Mouse (Mus musculus): Measurements from ENCODE around the gene Zfp354c. TPM values are rescaled to one million over a fixed set of nuclear protein-coding genes. Genes with fewer than 3 reads are reported as not detected.

Gene Zfp354c
- polyA plus RNA-seq (2014; fragmentation: Nextera tagmentation; extraction: Ambion mirVana), result 49.0 and 53.8 TPM in 2 replicates

- H3K9me3 ChIP-seq (ENCODE audit: control insufficient read depth, low read length), result no peaks in the 10 kb centered on the region
- DNase-seq (ENCODE audit: low spot score) (peak; percentile 90), ATAC-seq (ENCODE audit: insufficient read depth, low FRiP score, low TSS enrichment) (peak; percentile 97)
- WGBS, result under 1% methylated on average over 45 of the region's 45 CpGs
- peak within 1 kb of the TSS; percentile 87 for H3K4me3 ChIP-seq (ENCODE audit: low read depth, low read length)
- peak within 1 kb of the TSS; percentile 90 for H3K9ac ChIP-seq (ENCODE audit: low read length)
- H3K36me3 ChIP-seq (ENCODE audit: control insufficient read depth, insufficient read depth, low read length), result peaks cover 16% of the 10 kb centered on the region
- H3K4me1 ChIP-seq (ENCODE audit: control insufficient read depth, insufficient read depth, low read length), result peaks cover 6% of the 10 kb centered on the region; the same call in 1 of the 2 replicates
- peak within 1 kb of the TSS; percentile 75 for H3K4me2 ChIP-seq (ENCODE audit: low read depth)
- H3K27ac ChIP-seq (ENCODE audit: low read depth, low read length), result no peak within 1 kb of the TSS
- no peaks in the 10 kb centered on the region for H3K27me3 ChIP-seq (ENCODE audit: control insufficient read depth, insufficient read depth, low read length)
Observed at GRCm38 (mm10) chr11:50827010-50827953, at the start of gene Zfp354c. Zfp354c (minus strand) TSS chr11:50827724.

DNA sequence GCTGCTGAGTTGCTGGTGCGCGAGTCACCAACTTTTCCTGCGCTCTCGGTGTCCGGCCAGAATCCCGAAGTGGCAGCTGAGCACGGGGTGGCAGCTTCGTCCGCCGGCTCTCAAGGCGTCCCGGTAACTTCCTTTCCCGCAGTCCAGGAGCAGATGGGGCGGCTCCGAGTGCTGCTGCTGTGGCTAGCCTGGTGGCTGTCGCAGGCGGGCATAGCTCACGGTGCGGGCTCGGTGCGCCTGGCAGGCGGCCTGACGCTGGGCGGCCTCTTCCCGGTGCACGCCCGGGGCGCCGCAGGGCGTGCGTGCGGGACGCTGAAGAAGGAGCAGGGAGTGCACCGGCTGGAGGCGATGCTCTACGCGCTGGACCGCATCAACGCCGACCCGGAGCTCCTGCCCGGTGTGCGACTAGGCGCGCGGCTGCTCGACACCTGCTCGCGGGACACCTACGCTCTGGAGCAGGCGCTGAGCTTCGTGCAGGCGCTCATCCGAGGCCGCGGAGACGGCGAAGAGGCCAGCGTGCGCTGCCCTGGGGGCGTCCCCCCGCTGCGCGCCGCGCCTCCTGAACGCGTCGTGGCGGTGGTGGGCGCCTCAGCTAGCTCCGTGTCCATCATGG lies 23.6 kb upstream of the Zfp354c start:
- peak; percentile 50 for ATAC-seq (ENCODE audit: insufficient read depth, low FRiP score, low TSS enrichment)
- no peak overlapping the region for H3K27ac ChIP-seq (ENCODE audit: low read depth, low read length)

DNA sequence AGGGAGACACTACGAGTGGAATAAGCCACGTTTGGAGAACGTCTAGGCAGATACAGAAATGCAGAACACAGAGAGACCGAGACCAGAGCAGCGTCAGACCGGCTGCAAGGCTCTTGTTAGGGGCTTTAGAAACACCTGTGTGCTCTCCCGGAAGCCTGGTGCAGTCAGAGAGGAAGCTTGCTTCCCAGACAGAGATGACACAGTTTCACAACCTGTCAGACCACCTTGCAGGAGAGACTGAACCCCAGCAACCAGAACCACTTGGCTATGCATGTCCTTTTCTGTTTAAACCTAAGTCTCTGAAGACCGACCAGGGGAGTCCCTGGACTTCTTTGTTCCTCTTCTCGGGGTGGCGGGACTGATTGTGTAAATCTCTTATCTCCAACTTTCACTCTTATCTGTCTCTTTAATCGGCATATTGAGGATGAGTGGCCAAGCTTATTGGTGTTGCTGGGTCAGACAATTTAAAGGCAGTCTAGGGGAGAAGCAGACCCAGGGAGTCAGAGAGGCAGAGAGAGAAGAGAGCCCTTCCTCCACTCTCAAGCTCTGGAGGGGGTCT lies 22.7 kb upstream of the Zfp354c start, which contains the start of gene Grm6:
Gene Grm6 (plus strand): TSS at position 509 of the 559 bp plus-strand sequence.
- Histone ChIP-seq H3K27ac (ENCODE audit: low read depth, low read length) (no peak within 1 kb of the TSS), H3K4me1 (ENCODE audit: control insufficient read depth, insufficient read depth, low read length) (0 out of 2 replicates have a peak, but pooled peaks cover 2% of the 10 kb centered on the region), H3K36me3 (ENCODE audit: control insufficient read depth, insufficient read depth, low read length) (no peaks in the 10 kb centered on the region), H3K4me2 (ENCODE audit: low read depth) (peak within 1 kb of the TSS; percentile 52), H3K9me3 (ENCODE audit: control insufficient read depth, low read length) (no peaks in the 10 kb centered on the region), H3K4me3 (ENCODE audit: low read depth, low read length) (peak within 1 kb of the TSS; percentile 33), H3K9ac (ENCODE audit: low read length) (peak within 1 kb of the TSS; percentile 36), H3K27me3 (ENCODE audit: control insufficient read depth, insufficient read depth, low read length) (peaks cover 52% of the 10 kb centered on the region)
- ATAC-seq (ENCODE audit: insufficient read depth, low FRiP score, low TSS enrichment), result no peak
- DNase-seq (ENCODE audit: low spot score), result peak; percentile 12
- WGBS, result 4% methylated on average over 11 of the region's 11 CpGs

More for the DNA sequence above, 23.6 kb upstream of the Zfp354c start:
- Histone ChIP-seq H3K9ac (ENCODE audit: low read length) (peak overlapping the region; percentile 36), H3K36me3 (ENCODE audit: control insufficient read depth, insufficient read depth, low read length) (no peaks in the 10 kb centered on the region), H3K4me1 (ENCODE audit: control insufficient read depth, insufficient read depth, low read length) (0 out of 2 replicates have a peak, but pooled peaks cover 2% of the 10 kb centered on the region), H3K9me3 (ENCODE audit: control insufficient read depth, low read length) (no peaks in the 10 kb centered on the region), H3K4me3 (ENCODE audit: low read depth, low read length) (peak overlapping the region; percentile 33), H3K4me2 (ENCODE audit: low read depth) (peak overlapping the region; percentile 52), H3K27me3 (ENCODE audit: control insufficient read depth, insufficient read depth, low read length) (peaks cover 52% of the 10 kb centered on the region)
- under 1% methylated on average over 64 of the region's 72 CpGs for WGBS
- DNase-seq (ENCODE audit: low spot score), result peak; percentile 56

DNA sequence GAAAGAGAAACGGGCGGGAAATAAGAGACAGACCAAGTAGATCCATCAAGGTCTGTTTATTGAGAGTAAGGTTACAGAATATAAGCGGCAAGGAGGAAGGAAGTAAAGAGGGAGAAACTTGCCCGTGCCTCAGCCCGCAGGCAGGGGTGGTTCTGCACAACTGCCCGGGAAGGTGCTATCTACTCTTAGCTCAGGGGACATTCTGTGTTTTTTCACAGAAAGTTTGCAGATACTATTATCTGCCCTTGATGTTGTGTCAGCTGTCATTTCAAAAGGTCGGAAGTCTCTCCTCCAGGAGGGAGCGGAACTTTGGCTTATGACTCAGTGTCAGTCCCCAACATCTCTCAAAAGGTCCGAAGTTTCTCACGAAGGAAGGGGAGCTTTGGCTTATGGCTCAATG lies 21.8 kb upstream of the Zfp354c start:
- H3K27me3 ChIP-seq (ENCODE audit: control insufficient read depth, insufficient read depth, low read length), result peaks cover 52% of the 10 kb centered on the region
- no peaks in the 10 kb centered on the region for H3K9me3 ChIP-seq (ENCODE audit: control insufficient read depth, low read length)
- 9% methylated on average over 10 of the region's 10 CpGs for WGBS
- 0 out of 2 replicates have a peak, but pooled peaks cover 2% of the 10 kb centered on the region for H3K4me1 ChIP-seq (ENCODE audit: control insufficient read depth, insufficient read depth, low read length)
- no peak for DNase-seq (ENCODE audit: low spot score)
- H3K4me2 ChIP-seq (ENCODE audit: low read depth), result no peak overlapping the region
- H3K36me3 ChIP-seq (ENCODE audit: control insufficient read depth, insufficient read depth, low read length), result no peaks in the 10 kb centered on the region
- H3K27ac ChIP-seq (ENCODE audit: low read depth, low read length), result no peak overlapping the region
- H3K9ac ChIP-seq (ENCODE audit: low read length), result no peak overlapping the region
- ATAC-seq (ENCODE audit: insufficient read depth, low FRiP score, low TSS enrichment), result no peak
- no peak overlapping the region for H3K4me3 ChIP-seq (ENCODE audit: low read depth, low read length)

DNA sequence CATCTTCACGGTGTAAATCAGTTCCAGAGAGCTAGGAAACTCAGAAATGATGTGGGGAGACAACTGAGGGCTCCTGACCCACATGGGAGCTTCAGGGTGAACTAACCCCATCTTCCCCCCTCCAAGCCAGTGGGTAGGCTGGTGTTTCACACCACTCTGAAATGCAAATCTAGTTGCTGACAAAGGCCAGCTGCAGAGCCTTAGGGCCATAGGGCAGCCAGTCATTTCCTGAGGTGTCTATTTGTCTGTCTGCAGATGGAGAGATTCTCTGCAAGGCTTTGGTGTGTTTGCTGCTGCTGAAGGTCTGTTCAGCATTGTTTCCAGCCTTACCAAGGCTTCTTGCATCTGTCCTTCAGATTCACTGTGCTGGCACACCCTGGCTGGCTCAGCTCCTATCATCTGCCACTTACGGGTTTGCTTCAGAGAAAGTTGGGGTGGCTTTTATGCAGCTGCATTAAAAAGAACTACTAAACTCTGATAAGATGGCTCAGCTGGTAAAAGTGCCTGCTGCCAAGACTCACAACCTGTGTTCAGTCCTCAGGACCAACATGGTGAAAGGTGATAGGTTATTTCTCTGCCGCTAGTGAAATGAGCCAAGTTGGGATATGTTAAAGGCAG lies 21.1 kb upstream of the Zfp354c start:
- Histone ChIP-seq H3K9me3 (ENCODE audit: control insufficient read depth, low read length) (no peaks in the 10 kb centered on the region), H3K27me3 (ENCODE audit: control insufficient read depth, insufficient read depth, low read length) (peaks cover 52% of the 10 kb centered on the region)
- WGBS, result 35% methylated on average over 3 of the region's 3 CpGs

DNA sequence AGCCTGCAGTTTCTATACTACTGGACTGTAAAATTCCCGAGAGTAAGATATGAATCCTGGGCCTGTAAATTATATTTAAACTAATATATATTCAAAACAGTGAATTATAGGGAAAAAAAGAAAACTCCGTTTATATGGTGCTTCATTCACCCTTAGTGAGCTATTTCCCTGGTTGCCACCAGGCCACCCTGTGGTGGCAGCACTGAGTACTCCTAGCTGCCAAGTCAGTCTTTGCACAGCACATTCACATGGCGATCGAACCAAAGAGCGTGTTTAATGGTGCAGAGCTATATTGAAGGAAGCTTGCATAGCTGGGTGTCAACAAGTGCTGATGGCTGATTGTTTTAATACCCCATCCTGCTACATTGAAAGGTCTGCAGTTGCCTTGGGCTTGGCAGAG lies 19.5 kb upstream of the Zfp354c start:
- DNase-seq (ENCODE audit: low spot score), result no peak
- ATAC-seq (ENCODE audit: insufficient read depth, low FRiP score, low TSS enrichment), result no peak
- 73% methylated on average over 5 of the region's 5 CpGs for WGBS
- Histone ChIP-seq H3K9ac (ENCODE audit: low read length) (no peak overlapping the region), H3K4me2 (ENCODE audit: low read depth) (no peak overlapping the region), H3K27me3 (ENCODE audit: control insufficient read depth, insufficient read depth, low read length) (peaks cover 41% of the 10 kb centered on the region), H3K9me3 (ENCODE audit: control insufficient read depth, low read length) (no peaks in the 10 kb centered on the region), H3K27ac (ENCODE audit: low read depth, low read length) (no peak overlapping the region), H3K4me3 (ENCODE audit: low read depth, low read length) (no peak overlapping the region), H3K4me1 (ENCODE audit: control insufficient read depth, insufficient read depth, low read length) (0 out of 2 replicates have a peak, but pooled peaks cover 2% of the 10 kb centered on the region), H3K36me3 (ENCODE audit: control insufficient read depth, insufficient read depth, low read length) (no peaks in the 10 kb centered on the region)

More for the DNA sequence above, 21.1 kb upstream of the Zfp354c start:
- Histone ChIP-seq H3K9ac (ENCODE audit: low read length) (no peak overlapping the region), H3K36me3 (ENCODE audit: control insufficient read depth, insufficient read depth, low read length) (no peaks in the 10 kb centered on the region), H3K4me2 (ENCODE audit: low read depth) (no peak overlapping the region), H3K4me1 (ENCODE audit: control insufficient read depth, insufficient read depth, low read length) (0 out of 2 replicates have a peak, but pooled peaks cover 2% of the 10 kb centered on the region), H3K4me3 (ENCODE audit: low read depth, low read length) (no peak overlapping the region), H3K27ac (ENCODE audit: low read depth, low read length) (no peak overlapping the region)
- no peak for ATAC-seq (ENCODE audit: insufficient read depth, low FRiP score, low TSS enrichment)
- no peak for DNase-seq (ENCODE audit: low spot score)

DNA sequence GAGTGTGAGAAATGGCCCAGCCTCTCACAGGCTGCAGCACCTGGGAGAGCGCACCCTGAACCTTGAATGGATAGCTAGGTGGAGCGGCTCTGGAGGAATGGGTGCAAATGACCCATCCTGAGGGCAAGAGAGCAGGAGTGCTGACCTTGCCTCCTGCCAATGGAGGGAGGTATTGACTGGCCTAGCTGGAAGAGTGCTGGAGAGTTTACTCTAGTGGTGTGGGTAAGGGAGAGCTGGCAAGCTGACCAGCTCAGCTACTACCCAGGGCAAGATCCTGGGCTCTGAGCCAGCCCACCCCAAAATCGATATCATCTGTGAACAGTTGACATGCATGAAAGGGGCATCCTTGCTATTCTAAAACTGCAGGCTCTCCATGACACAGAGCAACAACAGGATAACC lies 18.4 kb upstream of the Zfp354c start:
- no peak for ATAC-seq (ENCODE audit: insufficient read depth, low FRiP score, low TSS enrichment)
- DNase-seq (ENCODE audit: low spot score), result no peak
- WGBS, result 90% methylated on average over 3 of the region's 3 CpGs

More for the DNA sequence above, 18.4 kb upstream of the Zfp354c start:
- Histone ChIP-seq H3K9ac (ENCODE audit: low read length) (no peak overlapping the region), H3K36me3 (ENCODE audit: control insufficient read depth, insufficient read depth, low read length) (no peaks in the 10 kb centered on the region), H3K4me3 (ENCODE audit: low read depth, low read length) (no peak overlapping the region), H3K27ac (ENCODE audit: low read depth, low read length) (no peak overlapping the region), H3K4me1 (ENCODE audit: control insufficient read depth, insufficient read depth, low read length) (no peaks in the 10 kb centered on the region), H3K4me2 (ENCODE audit: low read depth) (no peak overlapping the region), H3K27me3 (ENCODE audit: control insufficient read depth, insufficient read depth, low read length) (peaks cover 30% of the 10 kb centered on the region), H3K9me3 (ENCODE audit: control insufficient read depth, low read length) (no peaks in the 10 kb centered on the region)

All from neural tube, embryonic 11.5 days (tissue).